8 mouse cellular contexts compared by ENCODE assay signal in genomic region chr13:45572768-45573167, GRCm38 (mm10).
DNase-seq lines count a peak whose midpoint lies in the region; ATAC-seq and TF ChIP-seq lines count a peak whose summit lies in the region.

No protein-coding gene starts in this region.

- no peak overlapping the region for H3K4me2 ChIP-seq in kidney, embryonic 16.5 days (replicated peaks; ENCODE audit: low read depth, low read length)
- no peak overlapping the region for H3K4me2 ChIP-seq in liver, embryonic 13.5 days

- ATAC-seq in kidney, embryonic 16.5 days (ENCODE audit: low FRiP score, low TSS enrichment) = no peak
- no peak for ATAC-seq in G1E (ENCODE audit: extremely low read depth, insufficient number of reproducible peaks, low FRiP score, poor library complexity, severe bottlenecking)
- ATAC-seq in liver, embryonic 13.5 days (ENCODE audit: low read depth) = no peak
- no peak for ATAC-seq in erythroid progenitor cell, adult 5-6 weeks (replicated peaks; ENCODE audit: low FRiP score, poor library complexity, severe bottlenecking)

- H3K9me3 ChIP-seq in kidney, embryonic 16.5 days (ENCODE audit: low read length) = no peaks in the 10 kb centered on the region
- H3K9me3 ChIP-seq in G1E (replicated peaks) = no peaks in the 10 kb centered on the region
- H3K9me3 ChIP-seq in liver, embryonic 13.5 days (replicated peaks) = no peaks in the 10 kb centered on the region

- peak; percentile 72 for TF ChIP-seq CTCF in kidney, adult 2 months (conservative IDR thresholded peaks at IDR 0.05; ENCODE audit: insufficient read depth, insufficient read length, low read depth, low read length)
- TF ChIP-seq CTCF in G1E (IDR thresholded peaks at IDR 0.05; ENCODE audit: low read depth, low read length) = peak; percentile 63

- H3K4me3 ChIP-seq in kidney, adult 2 months (ENCODE audit: insufficient read depth, low read depth, low read length) = no peak overlapping the region
- H3K4me3 ChIP-seq in kidney, embryonic 16.5 days (ENCODE audit: low read length) = no peak overlapping the region
- no peak overlapping the region for H3K4me3 ChIP-seq in G1E (ENCODE audit: low read depth, low read length)
- no peak overlapping the region for H3K4me3 ChIP-seq in liver, embryonic 13.5 days (replicated peaks)

- H3K27ac ChIP-seq in kidney, adult 2 months (ENCODE audit: insufficient read depth, low read depth, low read length) = no peak overlapping the region
- H3K27ac ChIP-seq in kidney, embryonic 16.5 days (ENCODE audit: low read length) = no peak overlapping the region
- no peak overlapping the region for H3K27ac ChIP-seq in liver, embryonic 13.5 days

- no peak for TF ChIP-seq POLR2A in kidney, adult 2 months (IDR thresholded peaks at IDR 0.05; ENCODE audit: low read depth, low read length)

- WGBS in kidney, adult 2 months = 15% methylated on average over 4 of the region's 4 CpGs
- 27% methylated on average over 4 of the region's 4 CpGs for WGBS in kidney, embryonic 16.5 days
- WGBS in liver, embryonic 13.5 days (ENCODE audit: insufficient replicate concordance) = 22% methylated on average over 4 of the region's 4 CpGs

- H3K27me3 ChIP-seq in kidney, adult 2 months (replicated peaks; ENCODE audit: control insufficient read depth, insufficient read depth, low read length) = no peaks in the 10 kb centered on the region
- H3K27me3 ChIP-seq in kidney, embryonic 16.5 days (ENCODE audit: insufficient read depth, low read length) = no peaks in the 10 kb centered on the region
- H3K27me3 ChIP-seq in G1E (ENCODE audit: insufficient read depth, low read length) = no peaks in the 10 kb centered on the region
- H3K27me3 ChIP-seq in liver, embryonic 13.5 days = no peaks in the 10 kb centered on the region

- no peak overlapping the region for H3K9ac ChIP-seq in kidney, embryonic 16.5 days (replicated peaks; ENCODE audit: low read length)
- H3K9ac ChIP-seq in liver, embryonic 13.5 days = no peak overlapping the region

- peak; percentile 62 for DNase-seq in kidney, adult 2 months
- peak; percentile 48 for DNase-seq in G1E (ENCODE audit: low spot score)
- DNase-seq in c-Kit-positive CD71-positive TER-119-positive erythroid progenitor cells, embryonic 14.5 days (ENCODE audit: low spot score) = peak; percentile 67
- DNase-seq in heart, postnatal 14 days = peak; percentile 76 to 83
- DNase-seq in liver, embryonic 13.5 days = peak; percentile 50
- DNase-seq in retina, postnatal 7 days (ENCODE audit: low read depth, low spot score) = peak; percentile 39

- no peaks in the 10 kb centered on the region for H3K4me1 ChIP-seq in kidney, adult 2 months (ENCODE audit: control insufficient read depth, insufficient read depth, low read length)
- peaks cover 31% of the 10 kb centered on the region for H3K4me1 ChIP-seq in kidney, embryonic 16.5 days (ENCODE audit: insufficient read depth, low read length)
- peaks cover 22% of the 10 kb centered on the region for H3K4me1 ChIP-seq in G1E (ENCODE audit: insufficient read depth, low read depth, low read length)
- peaks cover 13% of the 10 kb centered on the region for H3K4me1 ChIP-seq in liver, embryonic 13.5 days (replicated peaks)

- intact Hi-C loops in heart, postnatal 14 days (cut with DNase I) = loop anchor here (2.0 to 10.0 kb wide), 4 partner anchors 120 to 592 kb away; no protein-coding TSS in a partner anchor

- H3K36me3 ChIP-seq in kidney, adult 2 months (ENCODE audit: control insufficient read depth, insufficient read depth, low read length) = no peaks in the 10 kb centered on the region
- 0 out of 2 replicates have a peak, but pooled peaks cover 3% of the 10 kb centered on the region for H3K36me3 ChIP-seq in kidney, embryonic 16.5 days (ENCODE audit: insufficient read depth, low read length)
- H3K36me3 ChIP-seq in G1E (replicated peaks) = peaks cover 32% of the 10 kb centered on the region
- no peaks in the 10 kb centered on the region for H3K36me3 ChIP-seq in liver, embryonic 13.5 days
